17 mouse cellular contexts compared by ENCODE assay signal in the genomic region with DNA sequence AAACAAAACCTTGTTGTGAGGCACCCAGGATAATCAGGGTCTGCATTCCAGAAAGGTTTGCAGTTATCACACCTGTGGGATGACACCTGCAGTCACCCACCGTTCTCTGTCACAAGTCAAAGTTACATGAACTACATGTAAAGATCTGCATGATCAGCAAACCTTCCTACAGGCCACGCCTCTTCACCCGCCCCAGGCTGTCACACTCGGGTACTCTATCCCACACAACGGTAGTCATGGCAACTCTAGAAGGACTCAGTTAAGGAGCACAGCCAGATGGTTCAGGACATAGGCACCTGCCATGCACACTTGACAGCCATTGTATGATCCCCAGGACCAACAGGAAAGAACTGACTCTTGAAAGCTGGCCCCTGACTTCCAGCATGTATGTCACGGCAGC. TPM values are rescaled to one million over a fixed set of nuclear protein-coding genes. Genes with fewer than 3 reads are reported as not detected.
DNase-seq lines count a peak whose midpoint lies in the region; ATAC-seq and TF ChIP-seq lines count a peak whose summit lies in the region.
"Had no signal": no experiment of that assay in that cellular context is flagged by ENCODE, and none has a peak within 500 bp of the region (broad histone marks: within the 10 kb centered on the region; RNA-seq: fewer than 3 reads in every experiment).

No protein-coding gene starts in this region.

- peaks cover 14% of the 10 kb centered on the region for H3K4me1 ChIP-seq in forebrain, embryonic 13.5 days
- H3K4me1 ChIP-seq in forebrain, embryonic 16.5 days (replicated peaks; ENCODE audit: control insufficient read depth, insufficient read depth, low read length), result peaks cover 13% of the 10 kb centered on the region
- no peaks in the 10 kb centered on the region; the same call in 1 of the 2 replicates for H3K4me1 ChIP-seq in kidney, postnatal 0 days (replicated peaks; ENCODE audit: insufficient read depth, low read length)

- no peak overlapping the region for H3K9ac ChIP-seq in forebrain, embryonic 13.5 days
- H3K9ac ChIP-seq in forebrain, embryonic 16.5 days (replicated peaks; ENCODE audit: low read depth, low read length), result no peak overlapping the region
- H3K9ac ChIP-seq in kidney, postnatal 0 days (ENCODE audit: low read depth, low read length), result no peak overlapping the region
- H3K9ac ChIP-seq: liver, embryonic 13.5 days had no signal

- no peaks in the 10 kb centered on the region for H3K9me3 ChIP-seq in forebrain, embryonic 13.5 days (replicated peaks)
- H3K9me3 ChIP-seq in forebrain, embryonic 16.5 days (ENCODE audit: control insufficient read depth, low read length), result no peaks in the 10 kb centered on the region
- no peaks in the 10 kb centered on the region for H3K9me3 ChIP-seq in kidney, postnatal 0 days (replicated peaks; ENCODE audit: low read length)
- H3K9me3 ChIP-seq: limb, embryonic 10.5 days; liver, embryonic 13.5 days had no signal

- no peak for TF ChIP-seq CTCF in kidney, postnatal 0 days (IDR thresholded peaks at IDR 0.05; ENCODE audit: low read depth)

- H3K4me3 ChIP-seq in forebrain, embryonic 13.5 days, result no peak overlapping the region
- no peak overlapping the region for H3K4me3 ChIP-seq in forebrain, embryonic 16.5 days (replicated peaks; ENCODE audit: low read length)
- H3K4me3 ChIP-seq in kidney, postnatal 0 days (replicated peaks; ENCODE audit: low read depth, low read length), result no peak overlapping the region
- H3K4me3 ChIP-seq: limb, embryonic 10.5 days; liver, embryonic 13.5 days had no signal

- peak; percentile 36 for DNase-seq in kidney, postnatal 0 days (ENCODE audit: low spot score)
- DNase-seq in kidney, adult 8-10 months, result no peak
- DNase-seq in ES-CJ7 (ENCODE audit: low read depth, low spot score), result peak; percentile 28
- peak; percentile 37 for DNase-seq in induced T-regulatory cell, adult 2 months (ENCODE audit: low read depth)
- DNase-seq in T-cell, adult 2 months (ENCODE audit: low spot score), result no peak
- no peak for DNase-seq in spleen, postnatal 14 days (ENCODE audit: low spot score in 2 of 2)
- DNase-seq: cerebellum, adult 9-11 months; layer of hippocampus, postnatal 36 days; liver, embryonic 13.5 days; right cerebral cortex, postnatal 25 days; thymus, postnatal 14 days had no signal

- H3K4me2 ChIP-seq in forebrain, embryonic 13.5 days, result no peak overlapping the region
- H3K4me2 ChIP-seq in forebrain, embryonic 16.5 days (ENCODE audit: low read length), result no peak overlapping the region
- H3K4me2 ChIP-seq in kidney, postnatal 0 days (ENCODE audit: low read length), result no peak overlapping the region
- H3K4me2 ChIP-seq: liver, embryonic 13.5 days had no signal

- no peak overlapping the region for H3K27ac ChIP-seq in forebrain, embryonic 13.5 days
- H3K27ac ChIP-seq in forebrain, embryonic 16.5 days (ENCODE audit: low read length), result no peak overlapping the region
- H3K27ac ChIP-seq in kidney, postnatal 0 days, result no peak overlapping the region
- H3K27ac ChIP-seq: limb, embryonic 10.5 days; liver, embryonic 13.5 days; macrophage had no signal

- ATAC-seq in forebrain, embryonic 13.5 days, result peak; percentile 58; the same call in 1 of the 2 replicates
- no peak for ATAC-seq in forebrain, embryonic 16.5 days
- peak; percentile 60; the same call in 1 of the 2 replicates for ATAC-seq in kidney, postnatal 0 days (replicated peaks; ENCODE audit: low FRiP score, low read depth)

- H3K36me3 ChIP-seq in forebrain, embryonic 13.5 days (ENCODE audit: poor library complexity, severe bottlenecking), result peaks cover 56% of the 10 kb centered on the region
- H3K36me3 ChIP-seq in forebrain, embryonic 16.5 days (ENCODE audit: control insufficient read depth, insufficient read depth), result peaks cover 16% of the 10 kb centered on the region
- H3K36me3 ChIP-seq in kidney, postnatal 0 days (ENCODE audit: insufficient read depth, low read length), result peaks cover 30% of the 10 kb centered on the region

- 77% methylated on average over 6 of the region's 6 CpGs for WGBS in forebrain, embryonic 13.5 days
- WGBS in forebrain, embryonic 16.5 days, result 79% methylated on average over 6 of the region's 6 CpGs
- WGBS in kidney, postnatal 0 days, result 65% methylated on average over 6 of the region's 6 CpGs

- H3K27me3 ChIP-seq in forebrain, embryonic 13.5 days, result no peaks in the 10 kb centered on the region
- H3K27me3 ChIP-seq in forebrain, embryonic 16.5 days (replicated peaks; ENCODE audit: control insufficient read depth, insufficient read depth, low read length), result no peaks in the 10 kb centered on the region
- no peaks in the 10 kb centered on the region for H3K27me3 ChIP-seq in kidney, postnatal 0 days (ENCODE audit: insufficient read depth, low read length)
- H3K27me3 ChIP-seq: liver, embryonic 13.5 days had no signal

RNA-seq across cellular contexts. Expression of gene Tbk1, which starts 5.2 kb away (rescaled TPM):
- polyA plus RNA-seq in forebrain, embryonic 13.5 days (2015; fragmentation: Nextera tagmentation; extraction: Ambion mirVana), result 31.7 and 37.1 TPM in 2 replicates
- 38.4 and 42.7 TPM in 2 replicates for polyA plus RNA-seq in forebrain, embryonic 16.5 days (2015; fragmentation: Nextera tagmentation; extraction: Ambion mirVana)
- 26.5 TPM in 2 replicates for polyA plus RNA-seq in kidney, postnatal 0 days (2015; fragmentation: Nextera tagmentation; extraction: Ambion mirVana)

RNA-seq across cellular contexts. Expression of gene Xpot, which starts 44.7 kb away (rescaled TPM):
- polyA plus RNA-seq in forebrain, embryonic 13.5 days (2015; fragmentation: Nextera tagmentation; extraction: Ambion mirVana), result 37.9 and 38.3 TPM in 2 replicates
- polyA plus RNA-seq in forebrain, embryonic 16.5 days (2015; fragmentation: Nextera tagmentation; extraction: Ambion mirVana), result 38.4 and 49.3 TPM in 2 replicates
- 33.0 and 40.7 TPM in 2 replicates for polyA plus RNA-seq in kidney, postnatal 0 days (2015; fragmentation: Nextera tagmentation; extraction: Ambion mirVana)

RNA-seq across cellular contexts. Expression of gene D930020B18Rik, which starts 60.0 kb away (rescaled TPM):
- 0.11 TPM in 1 of 2 replicates, not detected in the other for polyA plus RNA-seq in forebrain, embryonic 13.5 days (2015; fragmentation: Nextera tagmentation; extraction: Ambion mirVana)
- 0.27 and 0.40 TPM in 2 replicates for polyA plus RNA-seq in forebrain, embryonic 16.5 days (2015; fragmentation: Nextera tagmentation; extraction: Ambion mirVana)
- 0.21 and 0.23 TPM in 2 replicates for polyA plus RNA-seq in kidney, postnatal 0 days (2015; fragmentation: Nextera tagmentation; extraction: Ambion mirVana)
- polyA plus RNA-seq: C2C12; gonadal fat pad, adult 2 months; liver, embryonic 13.5 days; macrophage had no signal

Comparison
In these comparisons a context has a peak if more than half of its experiments do, and no peak if none do; other contexts are left out.
1. DNase-seq: peak in kidney, postnatal 0 days (single experiment), ES-CJ7 (single experiment) and induced T-regulatory cell, adult 2 months (single experiment); none in kidney, adult 8-10 months (0 of 2), T-cell, adult 2 months (single experiment) and spleen, postnatal 14 days (0 of 2).